Mouse (Mus musculus) layer of hippocampus, postnatal 36 days (tissue): ENCODE measurements around the gene Vasn. TPM values are rescaled to one million over a fixed set of nuclear protein-coding genes. Genes with fewer than 3 reads are reported as not detected.

Experiments
- DNase-seq, 2 experiments: peaks; one replicate each; pipeline ENCODE4 v3.0.0; 2022
- total RNA-seq, 2 experiments: library from RNA; stranded (reverse); gene quantifications; 2 replicates each; pipeline ENCODE4 v1.2.3; 2021

The Vasn gene
- total RNA-seq, 2 experiments from 2014 or later, result 4.4 to 5.7 TPM

DNA sequence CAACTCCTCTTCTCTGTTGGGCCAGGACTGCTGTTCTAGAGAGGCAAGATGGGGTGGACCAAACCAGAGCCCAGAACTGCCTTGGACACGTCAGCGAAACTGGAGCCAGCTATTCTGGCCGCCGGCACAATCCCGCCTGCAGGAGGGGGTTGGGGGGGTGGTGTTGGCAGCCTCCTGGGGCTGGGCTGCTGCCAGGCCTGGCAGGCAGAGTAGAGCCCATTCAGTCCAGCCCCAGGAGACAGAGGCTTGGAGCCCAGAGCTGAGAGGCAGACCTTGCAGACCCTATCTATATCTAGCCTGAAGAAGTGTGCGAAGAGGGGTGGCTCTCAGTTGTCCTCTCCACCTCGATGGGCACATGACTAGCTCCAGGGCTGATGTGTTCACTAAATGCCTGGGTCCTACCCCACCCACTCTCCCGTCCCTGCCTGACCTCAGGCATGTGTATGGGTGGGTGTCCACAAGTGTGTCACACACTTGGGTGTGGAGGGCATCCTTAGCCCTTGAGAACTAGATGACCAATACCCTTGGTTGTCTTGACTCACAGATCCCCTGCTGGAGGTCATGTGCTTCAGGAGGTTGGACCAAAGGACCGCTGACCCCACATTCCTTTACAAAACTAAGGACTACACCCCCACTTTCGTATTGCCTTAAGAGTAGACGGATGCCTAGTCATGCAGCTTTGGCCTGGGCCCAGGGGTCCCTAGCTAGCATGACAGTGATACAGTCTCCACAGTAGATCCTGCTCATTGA is 4.1 kb downstream of the Vasn start:
- peak; percentile 85 to 86 for DNase-seq

GRCm38 (mm10) chr16:4645867-4646266 is 6.1 kb downstream of the Vasn start:
- no peak for DNase-seq

GRCm38 (mm10) chr16:4646831-4647230 is 7.1 kb downstream of the Vasn start:
- no peak for DNase-seq

DNA sequence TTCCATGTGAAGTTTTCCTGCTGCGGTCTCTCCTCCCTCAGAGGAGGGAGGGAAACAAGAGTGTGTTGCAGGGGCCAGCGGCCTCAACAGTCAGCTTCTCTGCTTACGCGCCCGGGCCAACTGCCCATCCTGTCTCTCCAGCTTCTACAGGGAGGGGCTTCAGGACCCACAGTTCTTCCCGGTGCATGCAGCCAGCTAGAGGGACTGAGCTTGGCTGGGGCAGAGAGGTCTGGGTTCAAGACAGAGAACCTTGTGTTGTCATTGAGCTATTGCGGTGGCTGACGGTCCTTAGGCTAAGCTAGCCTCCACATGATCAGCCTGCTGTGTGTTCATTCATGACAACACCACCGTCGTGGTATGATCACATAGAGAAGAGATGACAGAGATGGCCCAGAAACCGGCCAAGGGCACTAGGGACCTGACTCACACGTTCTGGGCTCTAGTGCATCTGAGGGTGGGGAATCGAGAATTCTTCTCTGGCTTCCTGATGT is 8.0 kb downstream of the Vasn start:
- no peak for DNase-seq

- DNase-seq, result no peak
These were observed 8.8 kb downstream of the Vasn start for GRCm38 (mm10) chr16:4648416-4649023.

- no peak for DNase-seq
These were observed 9.5 kb downstream of the Vasn start for GRCm38 (mm10) chr16:4649211-4649610.

DNA sequence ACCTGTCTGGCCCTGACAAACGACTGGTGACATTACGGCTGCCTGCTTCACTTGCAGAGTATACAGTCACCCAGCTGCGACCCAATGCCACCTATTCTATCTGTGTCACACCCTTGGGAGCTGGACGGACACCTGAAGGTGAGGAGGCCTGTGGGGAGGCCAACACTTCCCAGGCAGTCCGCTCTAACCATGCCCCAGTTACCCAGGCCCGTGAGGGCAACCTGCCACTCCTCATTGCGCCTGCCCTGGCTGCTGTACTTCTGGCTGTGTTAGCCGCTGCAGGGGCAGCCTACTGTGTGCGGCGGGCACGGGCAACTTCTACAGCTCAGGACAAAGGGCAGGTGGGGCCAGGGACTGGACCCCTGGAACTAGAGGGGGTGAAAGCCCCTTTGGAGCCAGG is 10.0 kb downstream of the Vasn start:
- no peak for DNase-seq

- DNase-seq, result no peak
These were observed 10.4 kb downstream of the Vasn start for GRCm38 (mm10) chr16:4650161-4650560.

DNA sequence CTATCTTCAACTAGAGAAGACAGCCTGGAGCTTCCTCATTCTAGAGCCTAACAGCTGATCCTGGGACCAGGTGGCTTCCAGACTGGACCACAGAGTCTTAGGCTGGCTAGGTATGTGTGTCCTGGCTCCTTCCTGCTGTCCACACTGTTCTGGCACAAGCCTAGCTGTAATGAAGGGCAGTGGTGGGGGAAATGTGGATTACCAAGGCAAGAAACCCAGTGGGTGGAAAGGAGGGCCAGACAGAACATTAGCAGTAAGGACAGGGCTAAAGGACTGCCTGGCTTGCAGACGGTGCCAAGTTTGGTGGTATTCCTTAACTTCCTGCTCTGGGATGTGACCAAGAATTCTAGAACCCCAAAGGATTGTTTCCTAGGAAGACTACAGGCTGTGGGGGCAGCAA is 11.3 kb downstream of the Vasn start:
- DNase-seq, result no peak

DNA sequence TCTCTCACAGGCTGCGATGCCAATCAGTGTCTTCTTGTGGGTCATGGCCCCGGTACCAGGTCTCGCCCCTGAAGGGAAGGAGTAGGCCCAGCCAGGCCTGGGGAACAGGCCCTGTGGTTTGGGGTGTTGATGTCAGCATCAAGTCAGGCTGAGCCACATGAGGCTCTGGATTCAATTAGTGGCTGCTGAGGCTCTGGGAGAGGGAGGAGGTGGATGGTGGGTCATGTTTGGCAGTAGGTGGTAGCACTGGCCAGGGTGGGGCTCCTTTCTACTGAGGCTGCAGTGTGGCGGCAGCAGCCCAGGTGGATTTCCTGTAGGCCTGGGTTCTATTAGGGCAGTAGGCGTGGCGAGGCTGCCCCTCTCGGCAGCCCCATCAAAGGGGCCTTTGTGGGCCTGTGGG is 11.9 kb downstream of the Vasn start:
- DNase-seq, result no peak

DNA sequence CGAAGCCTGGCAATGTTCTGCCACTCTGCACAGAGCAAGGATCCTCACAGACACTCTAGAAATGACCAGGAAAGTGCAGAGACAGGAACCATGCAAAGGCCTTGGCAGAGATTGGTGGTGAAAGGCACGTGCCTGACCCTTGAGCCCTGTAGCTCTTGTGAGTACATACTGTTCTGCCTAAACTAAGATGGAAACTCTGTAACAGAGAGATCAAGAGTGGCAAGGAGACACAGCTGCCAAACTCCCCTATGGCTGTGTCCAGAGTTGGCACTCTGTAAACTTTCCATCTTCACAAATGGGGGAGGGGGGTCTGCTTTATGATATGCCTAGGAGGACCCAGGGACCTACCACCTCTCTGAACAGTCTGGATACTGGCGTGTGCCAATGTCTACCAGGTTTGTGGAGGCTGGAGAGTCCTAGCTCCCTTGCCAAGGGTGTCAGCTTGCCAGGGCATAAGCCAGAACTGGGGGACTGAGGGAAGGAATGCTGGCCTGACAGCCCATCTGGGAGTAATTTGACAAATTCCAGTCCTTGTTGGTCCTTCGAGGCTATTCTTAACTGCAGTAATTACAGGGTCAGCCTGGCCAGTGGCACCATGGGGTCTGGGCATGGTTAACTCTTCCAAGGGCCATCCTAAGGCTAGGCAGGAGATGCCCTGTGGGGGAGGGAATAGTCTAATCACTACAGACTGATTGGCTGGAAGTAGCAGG is 13.1 kb downstream of the Vasn start:
- DNase-seq, result no peak

- no peak for DNase-seq
These were observed 15.0 kb downstream of the Vasn start for GRCm38 (mm10) chr16:4654706-4655105.

- no peak for DNase-seq
These were observed 15.6 kb downstream of the Vasn start for GRCm38 (mm10) chr16:4655251-4655734.

GRCm38 (mm10) chr16:4655764-4656570 is 16.2 kb downstream of the Vasn start:
- DNase-seq, result no peak

DNA sequence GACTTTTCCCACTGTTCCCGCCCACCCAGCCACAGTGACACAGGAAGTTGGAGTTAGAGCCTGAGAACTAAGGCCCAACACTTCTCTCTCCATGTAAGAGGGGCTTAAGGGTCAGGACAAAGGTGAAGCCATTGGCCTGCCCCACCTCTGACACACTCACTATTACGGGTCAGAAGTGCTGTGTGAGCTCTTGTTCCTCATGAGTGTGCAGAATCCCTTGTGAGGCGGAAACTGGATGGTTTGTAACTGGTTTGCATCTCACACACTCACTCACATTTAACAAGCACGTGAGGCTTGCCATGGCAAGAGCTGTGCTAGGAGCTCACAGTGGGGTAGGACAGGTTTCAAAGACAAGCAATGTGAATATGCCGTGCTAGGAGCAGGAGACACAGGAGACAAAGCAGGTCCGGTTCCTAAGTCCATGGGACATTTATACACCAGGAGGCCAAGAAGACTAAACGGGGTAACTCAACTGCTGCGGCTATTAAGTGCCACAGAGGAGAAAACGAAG is 16.9 kb downstream of the Vasn start:
- DNase-seq, result no peak

- no peak for DNase-seq
These were observed 19.1 kb downstream of the Vasn start for GRCm38 (mm10) chr16:4658781-4659245.

DNA sequence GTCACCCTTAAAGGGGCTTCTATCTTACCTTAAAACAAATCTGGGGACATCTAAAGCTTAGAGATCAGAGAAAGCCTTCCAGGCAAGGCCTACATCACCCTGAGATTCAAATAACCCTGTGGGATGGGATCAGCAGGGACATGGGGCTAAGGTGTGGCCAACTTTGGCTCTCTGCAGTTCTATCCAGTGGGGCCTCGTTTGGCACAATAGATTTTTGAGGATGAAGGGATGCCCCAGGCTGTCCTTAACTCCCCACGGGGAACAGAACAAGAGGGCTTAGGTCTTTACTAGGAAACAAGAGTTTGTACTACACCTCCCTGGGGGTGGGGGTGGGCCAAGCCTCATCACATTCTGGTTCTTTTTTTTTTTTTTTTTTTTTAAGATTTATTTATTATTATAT is 19.6 kb downstream of the Vasn start:
- DNase-seq, result no peak

- no peak for DNase-seq
These were observed 21.9 kb downstream of the Vasn start for GRCm38 (mm10) chr16:4661605-4662004.

GRCm38 (mm10) chr16:4663806-4664205 is 24.1 kb downstream of the Vasn start:
- no peak for DNase-seq

DNA sequence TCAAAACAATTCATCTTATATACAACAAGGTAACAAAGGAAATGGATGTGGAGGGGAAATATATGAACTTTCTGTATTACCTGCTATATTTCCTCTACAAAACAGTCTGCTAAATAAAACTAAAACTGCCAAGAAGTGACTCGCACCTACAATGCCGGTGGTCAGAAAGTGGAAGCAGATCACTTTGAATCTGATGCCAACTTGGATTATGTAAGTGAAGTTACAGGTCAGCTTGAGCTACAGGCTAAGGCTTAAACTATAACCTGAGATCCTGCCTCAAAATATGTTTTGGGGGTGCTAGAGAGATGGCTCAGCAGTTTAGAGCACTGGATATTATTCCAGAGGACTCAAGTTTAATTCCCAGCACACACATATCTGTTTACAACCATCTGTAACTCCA is 26.0 kb downstream of the Vasn start:
- no peak for DNase-seq

DNA sequence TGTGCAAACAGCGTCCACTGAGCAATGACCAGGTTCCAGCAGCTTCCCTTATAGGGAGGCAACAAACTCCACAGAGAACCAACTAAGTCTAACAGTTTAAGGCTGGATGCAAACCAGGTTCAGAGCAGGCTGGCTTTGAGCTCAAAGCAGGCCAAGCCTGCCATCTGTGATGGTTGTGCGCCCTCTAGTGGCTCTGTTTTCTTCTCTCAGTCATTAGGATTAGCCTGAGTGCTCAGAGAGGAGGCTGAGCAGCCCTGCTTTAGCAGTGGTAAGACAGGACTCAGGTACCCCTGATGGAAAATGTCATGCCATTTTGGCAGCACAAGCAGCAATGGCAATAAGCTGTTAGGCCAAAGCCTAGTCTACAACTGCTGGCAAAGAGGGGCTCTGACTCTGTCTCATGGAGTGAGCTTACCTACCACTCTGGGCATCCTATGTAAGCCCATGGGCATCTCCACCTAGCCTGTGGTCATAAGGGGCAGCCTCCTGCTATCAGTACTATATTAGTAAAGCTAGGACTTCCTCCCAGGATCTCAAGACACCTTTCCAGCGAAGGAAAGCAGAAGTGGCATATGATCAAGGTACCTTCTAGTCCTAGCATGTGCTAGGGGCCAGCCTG is 27.6 kb downstream of the Vasn start:
- DNase-seq, result peak; percentile 78 to 85

DNA sequence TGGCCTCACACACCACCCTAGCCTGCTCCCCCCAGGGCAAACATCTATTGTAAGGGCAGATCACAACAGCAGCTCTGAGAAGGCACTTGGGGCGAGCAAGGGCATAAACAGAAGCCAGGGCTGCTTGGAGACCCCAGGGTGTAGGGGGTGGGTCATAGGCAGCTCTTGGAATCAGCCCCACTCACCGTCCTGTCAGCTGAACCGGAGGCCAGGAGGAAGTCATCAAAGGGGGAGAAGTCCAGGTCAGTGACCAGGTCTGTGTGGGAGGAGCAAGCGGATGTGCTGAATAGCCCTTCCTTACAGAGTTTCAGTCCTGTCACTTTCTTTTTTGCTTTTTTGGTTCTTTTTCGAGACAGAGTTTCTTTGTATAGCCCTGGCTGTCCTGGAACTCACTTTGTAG is 30.6 kb downstream of the Vasn start:
- no peak for DNase-seq
